Mouse (Mus musculus) liver, embryonic 15.5 days (tissue): ENCODE measurements around the gene Six3. TPM values are rescaled to one million over a fixed set of nuclear protein-coding genes. Genes with fewer than 3 reads are reported as not detected.

ENCODE experiments used
- ATAC-seq: fragments of 200-750 bp; cut with Nextera tagmentation; 2 replicates; pipeline ENCODE4 v1.8.0; 2017; ENCODE audit warnings: moderate number of reproducible peaks, mild to moderate bottlenecking, moderate library complexity; ENCODE audit not compliant: insufficient read depth
- H3K27ac ChIP-seq: fragments of 300-500 bp; sonication (generic); replicated peaks from 2 replicates; pipeline ENCODE4 v1.5.1; 2015; ENCODE audit warnings: mild to moderate bottlenecking, inconsistent platforms
- H3K27me3 ChIP-seq: fragments of 300-500 bp; sonication (generic); 2 replicates; pipeline ENCODE4 v1.6.1; 2015; ENCODE audit warnings: mild to moderate bottlenecking, inconsistent platforms
- H3K36me3 ChIP-seq: fragments of 300-500 bp; sonication (generic); replicated peaks from 2 replicates; pipeline ENCODE4 v1.6.1; 2015; ENCODE audit warnings: moderate library complexity, mild to moderate bottlenecking, inconsistent platforms
- H3K4me1 ChIP-seq: fragments of 300-500 bp; sonication (generic); replicated peaks from 2 replicates; pipeline ENCODE4 v1.6.1; 2015; ENCODE audit warnings: inconsistent platforms
- H3K4me2 ChIP-seq: fragments of 300-500 bp; sonication (generic); 2 replicates; pipeline ENCODE4 v1.6.1; 2015; ENCODE audit warnings: moderate library complexity, mild to moderate bottlenecking, inconsistent platforms
- H3K4me3 ChIP-seq: fragments of 300-500 bp; sonication (generic); replicated peaks from 2 replicates; pipeline ENCODE4 v1.5.1; 2015; ENCODE audit warnings: mild to moderate bottlenecking, inconsistent platforms
- H3K9ac ChIP-seq: fragments of 300-500 bp; sonication (generic); 2 replicates; pipeline ENCODE4 v1.6.1; 2015; ENCODE audit warnings: moderate library complexity, mild to moderate bottlenecking, inconsistent platforms
- H3K9me3 ChIP-seq: fragments of 300-500 bp; sonication (generic); replicated peaks from 2 replicates; pipeline ENCODE4 v1.6.1; 2016; ENCODE audit warnings: inconsistent platforms
- WGBS: fragments of 180-500 bp; shearing (Covaris S2); methylation state at CpG from one replicate; pipeline ENCODE4 v1.1.7; 2015; ENCODE audit warnings: mixed read lengths; ENCODE audit not compliant: insufficient replicate concordance; 5-methylcytosine and 5-hydroxymethylcytosine counted together
- polyA plus RNA-seq: library from polyadenylated mRNA; unstranded; fragments of >200 nt; fragmentation: Nextera tagmentation; extraction: Ambion mirVana; gene quantifications from 2 replicates; pipeline ENCODE4 v1.2.1, GENCODE M21; 2015

The Six3 gene
- polyA plus RNA-seq, 1 experiment from 2014 or later, result not detected

- Histone ChIP-seq H3K4me1 (no peaks in the 10 kb centered on the region), H3K4me3 (no peak overlapping the region), H3K9ac (no peak overlapping the region), H3K36me3 (no peaks in the 10 kb centered on the region), H3K4me2 (no peak overlapping the region), H3K27ac (no peak overlapping the region), H3K27me3 (peaks cover 88% of the 10 kb centered on the region), H3K9me3 (no peaks in the 10 kb centered on the region)
- 29% methylated on average over 22 of the region's 22 CpGs for WGBS
- no peak for ATAC-seq
These were observed 17.1 kb downstream of the Six3 start for GRCm38 (mm10) chr17:85630296-85631050.

- ATAC-seq, result no peak
- Histone ChIP-seq H3K27ac (no peak overlapping the region), H3K4me1 (no peaks in the 10 kb centered on the region), H3K4me2 (no peak overlapping the region), H3K27me3 (peaks cover 82% of the 10 kb centered on the region), H3K9ac (no peak overlapping the region), H3K36me3 (no peaks in the 10 kb centered on the region), H3K4me3 (no peak overlapping the region), H3K9me3 (no peaks in the 10 kb centered on the region)
- WGBS, result 36% methylated on average over 5 of the region's 5 CpGs
These were observed 17.7 kb downstream of the Six3 start for GRCm38 (mm10) chr17:85631106-85631505.

GRCm38 (mm10) chr17:85633619-85634018 lies 20.2 kb downstream of the Six3 start:
- H3K27me3 ChIP-seq, result peaks cover 66% of the 10 kb centered on the region

GRCm38 (mm10) chr17:85637876-85638275 lies 24.5 kb downstream of the Six3 start:
- H3K27me3 ChIP-seq, result peaks cover 59% of the 10 kb centered on the region
- no peak overlapping the region for H3K4me2 ChIP-seq

More at GRCm38 (mm10) chr17:85633619-85634018, 20.2 kb downstream of the Six3 start:
- H3K27ac ChIP-seq, result no peak overlapping the region
- WGBS, result 2% methylated on average over 13 of the region's 13 CpGs
- H3K9me3 ChIP-seq, result no peaks in the 10 kb centered on the region
- no peak overlapping the region for H3K4me2 ChIP-seq
- no peak for ATAC-seq
- H3K4me3 ChIP-seq, result no peak overlapping the region
- no peaks in the 10 kb centered on the region for H3K36me3 ChIP-seq
- no peaks in the 10 kb centered on the region for H3K4me1 ChIP-seq
- H3K9ac ChIP-seq, result no peak overlapping the region

GRCm38 (mm10) chr17:85645312-85645711 lies 31.9 kb downstream of the Six3 start:
- no peak overlapping the region for H3K4me3 ChIP-seq
- no peaks in the 10 kb centered on the region for H3K4me1 ChIP-seq
- no peak overlapping the region for H3K27ac ChIP-seq
- no peak overlapping the region for H3K4me2 ChIP-seq
- ATAC-seq, result no peak
- no peaks in the 10 kb centered on the region for H3K9me3 ChIP-seq
- no peak overlapping the region for H3K9ac ChIP-seq
- no peaks in the 10 kb centered on the region for H3K36me3 ChIP-seq
- WGBS, result 8% methylated on average over 10 of the region's 12 CpGs
- H3K27me3 ChIP-seq, result peaks cover 75% of the 10 kb centered on the region

More at GRCm38 (mm10) chr17:85637876-85638275, 24.5 kb downstream of the Six3 start:
- H3K4me3 ChIP-seq, result no peak overlapping the region
- H3K9me3 ChIP-seq, result no peaks in the 10 kb centered on the region
- no peak overlapping the region for H3K9ac ChIP-seq
- no peaks in the 10 kb centered on the region for H3K36me3 ChIP-seq
- H3K4me1 ChIP-seq, result no peaks in the 10 kb centered on the region
- WGBS, result 46% methylated on average over 5 of the region's 6 CpGs
- H3K27ac ChIP-seq, result no peak overlapping the region
- ATAC-seq, result no peak

GRCm38 (mm10) chr17:85645718-85646665 lies 32.6 kb downstream of the Six3 start:
- Histone ChIP-seq H3K27ac (no peak overlapping the region), H3K9ac (no peak overlapping the region), H3K4me1 (no peaks in the 10 kb centered on the region), H3K4me2 (no peak overlapping the region), H3K9me3 (no peaks in the 10 kb centered on the region), H3K4me3 (no peak overlapping the region), H3K36me3 (no peaks in the 10 kb centered on the region), H3K27me3 (peaks cover 72% of the 10 kb centered on the region)
- WGBS, result 3% methylated on average over 36 of the region's 36 CpGs
- no peak for ATAC-seq

- WGBS, result 24% methylated on average over 1 of the region's 1 CpGs
- Histone ChIP-seq H3K4me3 (no peak overlapping the region), H3K4me1 (no peaks in the 10 kb centered on the region), H3K36me3 (no peaks in the 10 kb centered on the region), H3K9ac (no peak overlapping the region), H3K9me3 (no peaks in the 10 kb centered on the region), H3K27ac (no peak overlapping the region), H3K4me2 (no peak overlapping the region), H3K27me3 (peaks cover 39% of the 10 kb centered on the region)
- ATAC-seq, result no peak
These were observed 46.6 kb downstream of the Six3 start for GRCm38 (mm10) chr17:85660016-85660415.

GRCm38 (mm10) chr17:85661521-85661920 lies 48.1 kb downstream of the Six3 start:
- H3K4me3 ChIP-seq, result no peak overlapping the region
- H3K27ac ChIP-seq, result no peak overlapping the region
- peaks cover 51% of the 10 kb centered on the region for H3K27me3 ChIP-seq
- no peaks in the 10 kb centered on the region for H3K36me3 ChIP-seq
- no peaks in the 10 kb centered on the region for H3K9me3 ChIP-seq
- no peaks in the 10 kb centered on the region for H3K4me1 ChIP-seq
- H3K9ac ChIP-seq, result no peak overlapping the region
- ATAC-seq, result no peak
- no peak overlapping the region for H3K4me2 ChIP-seq
- WGBS, result 57% methylated on average over 5 of the region's 5 CpGs

- no peak overlapping the region for H3K4me2 ChIP-seq
- no peak overlapping the region for H3K4me3 ChIP-seq
- 15% methylated on average over 2 of the region's 2 CpGs for WGBS
- no peaks in the 10 kb centered on the region for H3K9me3 ChIP-seq
- no peak overlapping the region for H3K9ac ChIP-seq
- H3K27me3 ChIP-seq, result peaks cover 57% of the 10 kb centered on the region
- H3K4me1 ChIP-seq, result no peaks in the 10 kb centered on the region
- no peak for ATAC-seq
- H3K36me3 ChIP-seq, result no peaks in the 10 kb centered on the region
- H3K27ac ChIP-seq, result no peak overlapping the region
These were observed 50.8 kb downstream of the Six3 start for GRCm38 (mm10) chr17:85664202-85664601.

- Histone ChIP-seq H3K27ac (no peak overlapping the region), H3K4me2 (no peak overlapping the region), H3K4me1 (no peaks in the 10 kb centered on the region), H3K36me3 (no peaks in the 10 kb centered on the region), H3K9ac (no peak overlapping the region), H3K27me3 (peaks cover 57% of the 10 kb centered on the region), H3K4me3 (no peak overlapping the region), H3K9me3 (no peaks in the 10 kb centered on the region)
- 2% methylated on average over 20 of the region's 20 CpGs for WGBS
- ATAC-seq, result no peak
These were observed 51.4 kb downstream of the Six3 start for GRCm38 (mm10) chr17:85664618-85665320.
